Mouse (Mus musculus) bone marrow macrophage, adult 2 months (primary cell): Measurements from ENCODE around the gene Nup160. TPM values are rescaled to one million over a fixed set of nuclear protein-coding genes. Genes with fewer than 3 reads are reported as not detected.

Experiments
- H3K27ac ChIP-seq: 2 replicates; pipeline ENCODE4 v1.5.1; 2012; ENCODE audit warnings: low read depth, low read length; ENCODE audit not compliant: insufficient read depth
- H3K4me1 ChIP-seq: 2 replicates; pipeline ENCODE4 v1.6.1; 2012; ENCODE audit warnings: low read length; ENCODE audit not compliant: control insufficient read depth, insufficient read depth
- H3K4me3 ChIP-seq: 2 replicates; pipeline ENCODE4 v1.5.1; 2012; ENCODE audit warnings: mild to moderate bottlenecking, low read length, moderate library complexity; ENCODE audit not compliant: insufficient read depth
- CTCF ChIP-seq: IDR thresholded peaks from 2 replicates; pipeline ENCODE4 v1.5.1; 2012; ENCODE audit warnings: low read depth, mild to moderate bottlenecking, low read length, moderate library complexity
- POLR2A ChIP-seq: IDR thresholded peaks from 2 replicates; pipeline ENCODE4 v1.6.1; 2012; ENCODE audit warnings: mild to moderate bottlenecking, low read depth, low read length, borderline replicate concordance
- polyA plus RNA-seq: library from polyadenylated mRNA; stranded (reverse); fragments of >200 nt; gene quantifications from 2 replicates; pipeline ENCODE4 v1.2.4, GENCODE M21; 2012; ENCODE audit not compliant: missing spikeins, insufficient read depth, insufficient read length

Gene Nup160
- polyA plus RNA-seq, 1 experiment, result 21.9 TPM

DNA sequence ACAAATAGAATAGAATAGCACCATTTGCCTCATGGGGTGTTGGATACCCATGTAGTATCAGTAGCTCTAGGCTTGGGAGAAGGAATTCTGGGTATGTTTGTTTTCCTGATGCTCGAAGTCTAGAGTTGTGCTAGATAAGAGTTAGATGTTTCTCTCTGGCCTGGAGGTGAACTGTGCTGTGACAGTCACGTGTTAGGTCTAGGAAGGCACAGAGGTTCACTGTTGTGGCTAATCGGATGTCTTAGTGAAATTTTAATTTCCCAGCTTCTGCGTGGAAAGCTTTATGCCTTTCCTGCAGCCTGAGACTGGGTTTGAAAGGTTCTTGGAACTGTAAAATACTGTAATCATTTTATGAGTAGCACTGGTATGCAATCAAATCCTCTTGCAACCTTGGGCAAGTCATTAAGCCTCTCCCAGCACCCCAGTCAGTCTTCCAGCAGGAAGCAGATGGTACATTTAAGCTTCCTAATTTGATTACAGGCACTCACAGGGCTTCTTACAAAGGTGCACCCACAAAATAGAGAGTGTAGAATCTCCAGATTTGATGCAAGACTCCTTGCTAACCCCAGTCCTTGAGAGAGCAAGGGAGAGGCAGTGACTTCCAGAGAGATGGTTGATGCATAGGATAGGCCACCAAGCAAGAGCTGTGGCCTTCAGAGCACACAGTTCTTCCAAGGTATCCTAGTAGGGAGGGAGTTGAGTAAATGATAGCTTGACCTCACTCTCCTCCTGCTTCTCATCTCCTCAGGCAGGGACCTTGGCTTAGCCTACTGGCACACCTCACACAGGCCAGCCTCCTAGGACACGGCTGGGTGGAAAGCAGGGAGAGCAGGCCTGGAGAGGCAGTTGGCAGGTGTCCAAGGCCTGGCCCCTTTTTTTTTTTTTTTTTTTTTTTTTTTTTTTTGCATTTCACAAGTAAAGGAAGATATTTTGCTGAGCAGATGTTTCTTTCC is 37.0 kb upstream of the Nup160 start:
- peaks cover 26% of the 10 kb centered on the region for H3K4me1 ChIP-seq

GRCm38 (mm10) chr2:90641007-90641709 is 35.9 kb upstream of the Nup160 start:
- TF ChIP-seq POLR2A, result no peak
- no peak for TF ChIP-seq CTCF
- peak overlapping the region; percentile 83 for H3K27ac ChIP-seq
- H3K4me3 ChIP-seq, result 0 out of 2 replicates have a peak overlapping the region, but pooled peaks have one; percentile 13
- peaks cover 20% of the 10 kb centered on the region for H3K4me1 ChIP-seq

More for the DNA sequence above, 37.0 kb upstream of the Nup160 start:
- Histone ChIP-seq H3K27ac (peak overlapping the region; percentile 83), H3K4me3 (no peak overlapping the region)
- TF ChIP-seq POLR2A (no peak), CTCF (no peak)

GRCm38 (mm10) chr2:90641710-90642039 is 35.3 kb upstream of the Nup160 start:
- 0 out of 2 replicates have a peak overlapping the region, but pooled peaks have one; percentile 13 for H3K4me3 ChIP-seq
- TF ChIP-seq POLR2A (no peak), CTCF (no peak)
- peaks cover 20% of the 10 kb centered on the region for H3K4me1 ChIP-seq
- H3K27ac ChIP-seq, result peak overlapping the region; percentile 83

DNA sequence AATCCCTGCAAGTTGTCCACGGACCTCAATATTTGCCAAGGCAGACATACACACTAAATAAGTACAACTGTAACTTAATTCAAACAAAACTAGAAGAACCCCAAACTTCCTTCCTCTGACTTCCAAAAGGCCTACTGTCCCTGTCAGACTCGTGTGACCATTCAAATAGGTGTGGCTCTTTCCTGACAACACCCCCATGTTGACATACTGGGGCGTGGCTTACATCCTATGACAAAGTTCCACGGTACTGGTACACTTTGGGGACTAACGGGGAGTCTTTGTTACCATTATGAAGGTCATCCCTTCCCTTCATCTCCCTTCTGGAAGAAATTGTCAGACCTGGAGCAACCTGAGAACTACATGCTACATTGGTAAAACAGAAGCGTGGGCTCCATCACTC is 29.9 kb upstream of the Nup160 start:
- Histone ChIP-seq H3K27ac (no peak overlapping the region), H3K4me3 (no peak overlapping the region), H3K4me1 (peaks cover 20% of the 10 kb centered on the region)
- TF ChIP-seq CTCF (no peak), POLR2A (no peak)

DNA sequence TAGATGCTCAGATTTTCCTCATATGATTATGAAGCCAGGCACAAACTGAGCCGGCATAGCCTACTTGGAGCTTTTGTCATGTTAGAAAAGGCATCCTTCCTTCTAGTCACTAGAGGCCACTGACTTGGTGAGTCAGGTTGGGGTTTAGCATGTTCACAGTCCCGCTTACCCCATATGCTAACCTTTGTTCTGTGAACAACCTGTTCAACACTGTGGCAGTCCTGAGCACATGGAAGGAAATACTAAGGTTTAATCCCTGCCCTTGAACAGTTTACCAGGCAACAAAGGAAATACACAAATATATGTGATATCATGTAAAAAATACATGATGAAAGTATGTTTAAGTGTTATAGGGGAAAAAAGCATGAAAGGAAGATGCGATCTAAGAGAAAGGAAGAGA is 27.6 kb upstream of the Nup160 start:
- Histone ChIP-seq H3K4me3 (no peak overlapping the region), H3K27ac (no peak overlapping the region), H3K4me1 (peaks cover 18% of the 10 kb centered on the region)
- no peak for TF ChIP-seq CTCF

- Histone ChIP-seq H3K4me1 (peaks cover 21% of the 10 kb centered on the region), H3K27ac (peak overlapping the region; percentile 31), H3K4me3 (no peak overlapping the region)
- TF ChIP-seq CTCF (no peak), POLR2A (no peak)
These were observed 27.1 kb upstream of the Nup160 start for GRCm38 (mm10) chr2:90649965-90650364.

- H3K4me1 ChIP-seq, result peaks cover 25% of the 10 kb centered on the region
- H3K27ac ChIP-seq, result no peak overlapping the region
- H3K4me3 ChIP-seq, result no peak overlapping the region
- TF ChIP-seq POLR2A (no peak), CTCF (no peak)
These were observed 24.9 kb upstream of the Nup160 start for GRCm38 (mm10) chr2:90652101-90652500.

GRCm38 (mm10) chr2:90652993-90653392 is 24.0 kb upstream of the Nup160 start:
- no peak overlapping the region for H3K4me3 ChIP-seq
- H3K27ac ChIP-seq, result no peak overlapping the region
- peaks cover 24% of the 10 kb centered on the region for H3K4me1 ChIP-seq
- TF ChIP-seq POLR2A (no peak), CTCF (no peak)

DNA sequence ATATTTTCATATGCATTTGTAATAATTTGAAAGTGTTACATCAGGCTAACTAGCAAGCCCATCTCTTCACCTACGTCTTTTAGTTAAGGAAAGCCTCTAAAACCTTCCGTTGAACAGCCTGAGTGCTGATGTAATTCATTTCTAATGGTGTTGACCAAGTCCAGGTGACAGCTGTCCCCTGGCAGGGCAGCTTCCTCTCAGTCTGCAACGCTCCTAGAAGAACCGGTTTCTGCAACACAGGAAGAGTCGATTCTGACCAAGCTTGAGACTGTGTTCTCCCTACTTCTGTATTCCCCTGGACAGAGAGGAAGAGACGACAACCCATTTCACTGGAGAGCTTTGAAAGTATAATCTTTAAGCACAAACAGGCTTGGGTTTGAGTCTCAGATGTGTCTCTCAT is 21.6 kb upstream of the Nup160 start:
- H3K4me1 ChIP-seq, result peaks cover 13% of the 10 kb centered on the region
- no peak overlapping the region for H3K27ac ChIP-seq
- TF ChIP-seq CTCF, result no peak
- no peak for TF ChIP-seq POLR2A
- no peak overlapping the region for H3K4me3 ChIP-seq

DNA sequence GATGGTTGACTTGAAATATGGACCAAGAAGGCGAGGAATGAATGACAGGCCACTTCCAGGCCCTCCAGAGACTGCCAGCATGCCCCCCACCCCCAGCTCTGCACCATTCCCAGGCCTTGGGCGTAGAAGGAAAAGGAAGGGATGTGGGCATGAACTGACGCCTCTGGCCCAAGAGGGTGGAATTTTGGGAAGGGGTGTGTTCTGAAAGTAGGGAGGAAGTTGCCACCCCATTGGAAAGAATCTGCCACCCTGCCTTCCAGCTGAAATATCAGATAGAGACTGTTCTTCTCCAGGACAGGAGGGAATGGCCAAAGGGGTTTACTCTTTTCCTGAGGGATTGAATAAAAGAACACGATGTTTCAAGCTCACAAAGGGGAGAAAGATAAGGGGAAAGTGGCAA is 18.4 kb upstream of the Nup160 start:
- Histone ChIP-seq H3K4me3 (no peak overlapping the region), H3K4me1 (peaks cover 10% of the 10 kb centered on the region), H3K27ac (no peak overlapping the region)
- TF ChIP-seq CTCF, result no peak
- no peak for TF ChIP-seq POLR2A
